Mouse (Mus musculus) testis, postnatal 10 days (tissue): Measurements from ENCODE around the gene Mrvi1.
A peak's percentile ranks its signal among the peaks of the same experiment; 100 is the strongest.

Experiments used
- DNase-seq: peaks from one replicate; pipeline ENCODE4 v3.0.0; 2021; ENCODE audit warnings: low spot score

The Mrvi1 gene

GRCm38 (mm10) chr7:110982053-110982705, at the start of gene Mrvi1:
TSS of gene Mrvi1 (minus strand) at chr7:110982461.
- DNase-seq, result peak; percentile 87

DNA sequence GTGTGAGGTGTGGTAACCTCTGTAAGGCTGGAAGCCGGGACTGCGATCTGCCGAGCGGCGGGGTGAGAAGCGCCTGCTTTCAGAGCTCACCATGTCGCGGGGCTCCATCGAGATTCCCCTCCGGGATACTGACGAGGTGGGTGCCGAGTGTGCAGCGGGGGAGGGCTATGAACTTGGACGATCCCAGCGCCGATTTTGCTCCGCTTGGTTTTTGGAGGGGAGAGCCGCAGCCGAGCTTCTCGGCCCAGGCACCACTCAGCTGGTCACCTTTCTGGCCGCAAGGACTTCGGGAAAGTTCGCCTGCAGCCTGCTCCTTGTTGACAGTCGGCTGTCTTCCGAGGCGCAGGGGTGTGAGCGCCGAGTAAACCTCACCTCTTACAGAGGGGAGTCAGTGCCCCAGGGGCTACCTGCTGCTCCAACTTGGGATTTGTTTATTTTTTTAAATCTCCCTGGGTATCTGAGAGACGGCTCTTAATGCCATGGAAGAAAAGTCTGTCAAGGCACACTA, 46.8 kb upstream of the Mrvi1 start:
- no peak for DNase-seq

- DNase-seq, result peak; percentile 98
These were observed 46.2 kb upstream of the Mrvi1 start, which contains the start of gene Ctr9 for GRCm38 (mm10) chr7:111028281-111029045. TSS of gene Ctr9 (plus strand) at chr7:111028951.

- no peak for DNase-seq
These were observed 42.7 kb upstream of the Mrvi1 start for GRCm38 (mm10) chr7:111024912-111025311.

GRCm38 (mm10) chr7:111024068-111024594, 41.9 kb upstream of the Mrvi1 start:
- no peak for DNase-seq

DNA sequence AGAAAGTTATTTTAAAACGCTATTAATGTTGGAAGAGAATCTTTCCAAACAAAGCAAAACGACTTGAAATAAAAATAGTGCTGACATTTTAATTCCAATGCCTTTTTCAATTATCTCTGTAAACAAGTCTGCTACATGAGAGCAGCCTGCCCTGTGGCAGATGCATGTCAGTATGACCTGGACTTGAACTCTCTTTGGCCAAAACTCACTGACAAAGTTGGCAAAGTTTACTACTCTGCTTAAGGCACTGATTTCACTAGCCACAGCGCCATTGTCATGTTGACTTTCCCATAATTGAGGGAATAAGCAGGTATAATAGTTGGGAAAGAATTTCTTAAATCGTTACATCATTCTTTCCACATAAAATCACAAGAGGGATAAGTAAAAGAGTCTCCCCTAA, 38.6 kb upstream of the Mrvi1 start:
- no peak for DNase-seq

- no peak for DNase-seq
These were observed 34.7 kb upstream of the Mrvi1 start for GRCm38 (mm10) chr7:111016921-111017320.

DNA sequence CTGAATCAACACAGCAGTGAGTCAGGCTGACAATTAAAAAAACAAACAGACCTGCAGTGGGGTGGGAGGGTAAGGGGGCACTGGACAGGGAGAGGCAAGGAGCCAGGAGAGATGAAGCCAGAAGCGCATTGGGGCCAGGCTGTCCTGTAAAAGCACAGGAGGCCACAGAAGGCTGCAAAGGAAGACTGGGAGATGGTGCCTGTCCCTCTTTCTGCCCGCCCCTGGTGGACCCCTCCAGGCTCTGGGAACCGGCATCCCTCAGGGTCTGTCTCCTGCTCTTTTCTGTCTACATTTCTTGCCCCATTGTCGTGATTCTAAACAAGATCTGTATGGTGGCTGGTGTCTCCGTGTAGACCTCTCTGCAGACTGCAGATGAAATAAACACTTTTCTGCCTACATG, 33.5 kb upstream of the Mrvi1 start:
- peak; percentile 39 for DNase-seq

GRCm38 (mm10) chr7:111014893-111015292, 32.6 kb upstream of the Mrvi1 start:
- DNase-seq, result peak; percentile 96

DNA sequence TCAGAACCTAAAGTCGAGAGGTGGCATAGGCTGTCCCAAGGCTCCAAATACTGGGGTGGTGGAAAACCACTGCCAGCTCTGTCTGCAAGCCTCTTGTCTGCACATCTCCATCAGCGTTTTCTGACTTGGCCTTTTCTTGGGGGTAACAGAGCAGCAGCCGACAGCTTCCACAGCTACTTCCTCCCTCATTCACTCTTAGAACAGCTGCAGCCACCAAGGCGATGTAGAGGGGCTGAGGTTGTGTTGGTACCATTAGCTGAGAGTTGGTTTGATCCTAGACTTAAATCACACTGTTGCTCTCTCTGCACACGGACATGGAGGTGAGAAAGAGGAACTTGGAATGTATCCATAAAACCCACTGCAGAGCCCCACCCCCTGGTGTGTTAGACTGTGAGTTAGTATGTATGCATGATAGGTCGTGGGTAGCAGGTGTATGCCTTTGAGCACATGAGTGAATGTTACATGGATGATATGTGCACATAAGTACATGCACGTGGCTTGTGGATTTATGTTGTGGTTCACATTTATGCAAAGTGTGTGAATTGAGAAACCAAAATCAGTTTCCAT, 31.9 kb upstream of the Mrvi1 start:
- peak; percentile 29 for DNase-seq

GRCm38 (mm10) chr7:111004136-111004840, 22.0 kb upstream of the Mrvi1 start:
- DNase-seq, result no peak

- DNase-seq, result no peak
These were observed 16.9 kb upstream of the Mrvi1 start for GRCm38 (mm10) chr7:110998887-110999827.

DNA sequence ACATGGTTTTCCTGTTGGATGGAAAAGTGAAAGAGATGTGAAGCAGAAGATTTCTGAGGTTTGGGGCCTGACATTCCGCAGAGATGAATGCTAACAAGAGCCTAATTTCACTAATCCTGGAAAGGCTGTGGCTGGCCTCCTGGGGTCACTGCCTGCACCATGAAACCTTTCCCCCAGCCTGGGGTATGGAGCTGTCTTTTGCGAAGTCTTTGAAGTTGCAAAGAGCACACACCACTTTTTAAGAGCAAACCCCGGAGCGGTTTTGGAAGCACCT, 8.9 kb upstream of the Mrvi1 start:
- no peak for DNase-seq

DNA sequence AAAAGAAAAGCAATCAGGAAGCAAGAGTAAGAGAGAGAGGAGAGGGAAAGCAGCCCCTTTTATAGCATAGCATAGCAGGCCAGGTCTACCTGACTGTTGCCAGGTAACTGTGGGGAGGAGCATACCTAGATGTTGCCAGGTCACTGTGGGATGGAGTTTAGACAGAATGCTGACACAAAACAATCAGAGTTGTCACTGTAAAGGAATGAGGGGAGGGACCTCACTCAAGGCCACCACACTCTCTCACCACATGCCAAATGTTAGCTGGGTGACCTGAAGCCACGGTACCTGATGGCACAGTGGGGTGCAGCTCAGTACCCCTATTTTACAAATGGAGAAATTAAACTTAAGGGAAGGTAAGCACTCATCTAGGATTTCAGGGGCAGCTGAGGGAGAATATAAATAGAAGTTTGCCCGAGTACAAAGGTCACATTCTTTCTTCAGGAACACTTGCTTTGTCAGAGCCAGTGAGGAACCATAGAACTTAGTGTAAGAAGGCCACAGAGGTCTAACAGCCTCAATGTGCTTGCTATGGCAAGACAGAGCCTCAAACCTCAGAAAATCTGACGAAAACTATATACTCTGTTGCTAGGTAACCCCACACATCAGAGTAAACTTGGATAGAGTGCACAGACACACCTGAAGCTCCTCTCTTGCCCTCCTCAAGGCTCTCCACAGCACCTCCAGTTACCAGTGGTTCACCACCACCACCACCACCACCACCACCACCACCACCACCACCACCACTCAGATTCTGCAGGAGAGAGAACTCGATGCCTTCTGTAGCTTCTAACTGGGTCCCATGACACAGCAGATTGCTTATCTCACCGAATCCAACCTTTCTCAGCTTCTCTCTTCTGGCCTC, 8.3 kb upstream of the Mrvi1 start:
- DNase-seq, result no peak

- no peak for DNase-seq
These were observed 7.1 kb upstream of the Mrvi1 start for GRCm38 (mm10) chr7:110989286-110989879.

- DNase-seq, result no peak
These were observed 5.8 kb upstream of the Mrvi1 start for GRCm38 (mm10) chr7:110988081-110988480.

DNA sequence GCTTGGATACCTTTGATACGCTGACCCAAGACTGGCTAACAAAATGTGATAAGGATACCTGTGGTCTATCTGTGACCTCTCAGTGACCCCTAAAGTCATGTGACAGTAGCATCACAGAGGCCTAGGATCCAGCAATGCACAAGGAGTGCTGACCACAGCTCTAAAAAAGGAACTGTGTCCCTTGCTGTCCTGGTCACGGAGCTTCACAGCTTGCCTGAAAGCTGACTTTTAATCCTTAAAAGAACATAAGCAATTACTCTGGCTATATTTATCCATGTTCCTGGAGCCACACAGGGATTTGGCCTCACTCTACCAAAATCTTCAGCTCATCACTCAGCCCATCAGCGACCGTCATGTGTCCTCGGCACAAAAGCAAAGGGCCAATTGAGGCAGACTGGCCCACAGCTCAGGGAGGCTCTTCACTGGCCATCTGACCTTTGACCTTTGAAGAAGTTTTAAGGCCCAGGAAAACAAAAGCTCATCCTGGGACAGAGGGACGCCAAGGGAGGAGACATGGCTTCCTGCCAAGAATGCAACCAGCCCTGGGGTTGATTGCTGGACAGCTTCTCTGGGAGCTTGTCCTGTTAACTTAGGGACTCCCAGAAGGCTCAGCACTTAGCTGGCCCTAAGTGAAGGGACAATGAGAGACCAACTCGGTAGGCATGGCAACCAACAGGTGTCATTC, 3.5 kb upstream of the Mrvi1 start:
- DNase-seq, result peak; percentile 47

- DNase-seq, result no peak
These were observed 1.4 kb upstream of the Mrvi1 start for GRCm38 (mm10) chr7:110983621-110984020.

GRCm38 (mm10) chr7:110982764-110983163, 503 bp upstream of the Mrvi1 start:
- peak; percentile 83 for DNase-seq
